Mouse (Mus musculus) B cell, adult 67 days (primary cell): ENCODE results near the gene Sppl2a. TPM values are rescaled to one million over a fixed set of nuclear protein-coding genes. Genes with fewer than 3 reads are reported as not detected.

Experiments
- total RNA-seq, 2 experiments: library from RNA; stranded (reverse); gene quantifications; 4 replicates each; pipeline ENCODE4 v1.2.4; 2023

The Sppl2a gene
- total RNA-seq: 10 to 100 TPM; 55.2 to 60.2 TPM

GRCm38 (mm10) chr2:126932897-126933641, at the start of gene Sppl2a:
Gene Sppl2a (minus strand): TSS chr2:126933235.

GRCm38 (mm10) chr2:126875871-126876796, 56.9 kb downstream of the Sppl2a start, which contains the start of gene Trpm7:
Gene Trpm7 (minus strand): TSS chr2:126876230.

Other genes starting within 250 kb of the Sppl2a start
- 10 to 100 TPM; 55.2 to 55.8 TPM for gene Usp8, start 225.9 kb downstream of the Sppl2a start, total RNA-seq
- 1 to 10 TPM in 1 of 2 experiments, not detected in 1; 1.1 TPM for gene Usp50, start 149.8 kb downstream of the Sppl2a start, total RNA-seq
- 10 to 100 TPM; 71.9 to 81.0 TPM for gene Trpm7, start 57.0 kb downstream of the Sppl2a start, total RNA-seq
- 10 to 100 TPM; 24.1 to 30.2 TPM for gene Ap4e1, start 75.5 kb upstream of the Sppl2a start, total RNA-seq
- gene Blvra, start 137.4 kb upstream of the Sppl2a start, total RNA-seq: 10 to 100 TPM; 13.6 to 17.7 TPM
- gene Ncaph, start 200.7 kb upstream of the Sppl2a start, total RNA-seq: 1 to 10 TPM; 7.0 to 8.8 TPM
- 10 to 100 TPM; 17.2 to 18.1 TPM for gene Itpripl1, start 210.2 kb upstream of the Sppl2a start, total RNA-seq